Mouse (Mus musculus): Measurements from ENCODE around the gene Runx2. TPM values are rescaled to one million over a fixed set of nuclear protein-coding genes. Genes with fewer than 3 reads are reported as not detected.
A peak's percentile ranks its signal among the peaks of the same experiment; 100 is the strongest.

Gene Runx2
- total and polyA plus RNA-seq, 3 experiments: not detected

DNA sequence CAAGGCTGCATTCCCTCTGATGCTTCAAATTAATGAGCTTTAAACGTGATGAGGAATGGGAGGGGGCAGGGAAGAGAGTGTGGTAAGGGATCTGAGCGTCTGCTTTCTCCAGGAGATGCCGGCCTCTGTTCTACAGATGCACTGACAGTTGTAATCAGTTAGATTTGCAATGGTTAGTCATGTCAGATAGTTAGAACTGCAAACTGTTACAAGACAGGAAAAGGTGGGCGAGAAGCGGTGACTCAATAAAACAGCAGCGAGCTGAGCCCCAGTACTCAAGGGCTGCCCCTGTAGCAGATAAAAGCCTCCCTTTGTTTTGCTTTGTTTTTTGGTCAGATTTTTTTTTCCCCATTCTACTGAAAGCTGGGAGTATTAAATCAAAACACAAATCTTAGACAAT lies 96.6 kb downstream of the Runx2 start:
- Histone ChIP-seq H3K4me1 (ENCODE audit: control insufficient read depth in 1 of 2, insufficient read depth in 2 of 2, low read length in 2 of 2) (peaks cover 3 to 15% of the 10 kb centered on the region in 2 experiments), H3K27ac (ENCODE audit: control insufficient read depth, low read depth, low read length) (peak overlapping the region; percentile 65), H3K9me3 (replicated peaks; ENCODE audit: insufficient read depth, low read length) (no peaks in the 10 kb centered on the region), H3K4me3 (ENCODE audit: control insufficient read depth in 1 of 2, insufficient read depth in 1 of 2, low read depth in 2 of 2, low read length in 2 of 2) (no peak overlapping the region), H3K9ac (ENCODE audit: control insufficient read depth, low read depth, low read length, poor library complexity, severe bottlenecking) (no peak overlapping the region), H3K27me3 (ENCODE audit: control insufficient read depth in 1 of 2, insufficient read depth in 2 of 2, low read length in 2 of 2) (no peaks in the 10 kb centered on the region), H3K36me3 (ENCODE audit: control insufficient read depth in 1 of 2, insufficient read depth in 2 of 2, low read length in 2 of 2) (peaks cover 0 to 24% of the 10 kb centered on the region in 2 experiments; a peak in 2 of 4 replicates), H3K79me2 (ENCODE audit: control insufficient read depth, insufficient read depth, low read length, poor library complexity) (no peaks in the 10 kb centered on the region)
- DNase-seq (ENCODE audit: low read depth, low spot score): peak; percentile 68
- no peak for TF ChIP-seq TCF12 (IDR thresholded peaks at IDR 0.05; ENCODE audit: low read depth, low read length)
- TF ChIP-seq RCOR1 (IDR thresholded peaks at IDR 0.05; ENCODE audit: low read depth, low read length): peak; percentile 87
- TF ChIP-seq GATA1 (IDR thresholded peaks at IDR 0.05; ENCODE audit: low read depth, low read length): peak; percentile 40; the same call in 1 of the 2 replicates
- no peak for TF ChIP-seq TBP (IDR thresholded peaks at IDR 0.05; ENCODE audit: low read depth, low read length)
- peak; percentile 86 to 92 for TF ChIP-seq EP300 (IDR thresholded peaks at IDR 0.05; ENCODE audit: low read depth in 1 of 2, low read length in 2 of 2)
- no peak for TF ChIP-seq MXI1 (IDR thresholded peaks at IDR 0.05; ENCODE audit: low read depth, low read length)
- TF ChIP-seq MYB (IDR thresholded peaks at IDR 0.05; ENCODE audit: low read depth, low read length): peak; percentile 93
- 0 out of 2 replicates have a peak, but pooled peaks have one; percentile 20 for TF ChIP-seq ZNF384 (IDR thresholded peaks at IDR 0.05; ENCODE audit: low read depth, low read length)
- no peak for TF ChIP-seq POLR2AphosphoS5 (IDR thresholded peaks at IDR 0.05; ENCODE audit: borderline replicate concordance, low read depth, low read length)
- TF ChIP-seq BHLHE40 (IDR thresholded peaks at IDR 0.05; ENCODE audit: borderline replicate concordance, low read depth, low read length): 0 out of 2 replicates have a peak, but pooled peaks have one; percentile 6
- no peak for TF ChIP-seq ETS1 (IDR thresholded peaks at IDR 0.05; ENCODE audit: low read depth, low read length)
- 0 out of 2 replicates have a peak, but pooled peaks have one; percentile 25 for TF ChIP-seq JUND (IDR thresholded peaks at IDR 0.05; ENCODE audit: low read depth, low read length)
- TF ChIP-seq MYC (IDR thresholded peaks at IDR 0.05; ENCODE audit: low read depth, low read length): no peak

DNA sequence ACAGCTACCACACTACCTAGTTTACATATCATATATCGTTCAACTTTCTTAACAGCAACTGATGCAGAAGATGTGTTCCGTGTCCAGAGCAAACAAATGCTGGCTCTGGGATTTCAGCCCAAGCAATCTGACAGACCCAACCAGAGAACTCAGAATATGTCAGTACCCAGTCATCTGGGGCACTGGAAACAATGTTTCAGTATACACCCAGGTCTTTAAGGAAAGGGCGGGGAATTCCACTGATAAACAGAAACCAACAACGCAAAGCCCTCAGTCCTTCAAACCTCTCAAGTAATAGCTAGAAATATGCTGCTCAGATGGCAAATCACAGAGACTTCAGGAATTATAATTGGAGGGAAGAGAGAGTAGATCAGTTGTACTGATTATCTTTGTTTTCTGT lies 100.5 kb downstream of the Runx2 start:
- peaks cover 0 to 12% of the 10 kb centered on the region in 2 experiments; a peak in 3 of 4 replicates for H3K4me1 ChIP-seq (ENCODE audit: control insufficient read depth in 1 of 2, insufficient read depth in 2 of 2, low read length in 2 of 2)
- H3K79me2 ChIP-seq (ENCODE audit: control insufficient read depth, insufficient read depth, low read length, poor library complexity): no peaks in the 10 kb centered on the region
- DNase-seq (ENCODE audit: low read depth, low spot score): no peak
- H3K36me3 ChIP-seq (ENCODE audit: control insufficient read depth in 1 of 2, insufficient read depth in 2 of 2, low read length in 2 of 2): peaks cover 0 to 18% of the 10 kb centered on the region in 2 experiments; a peak in 2 of 4 replicates
- H3K4me3 ChIP-seq (ENCODE audit: control insufficient read depth in 1 of 2, insufficient read depth in 1 of 2, low read depth in 2 of 2, low read length in 2 of 2): no peak overlapping the region
- H3K9me3 ChIP-seq (replicated peaks; ENCODE audit: insufficient read depth, low read length): no peaks in the 10 kb centered on the region
- TF ChIP-seq MAZ (IDR thresholded peaks at IDR 0.05; ENCODE audit: low read depth, low read length): no peak
- TF ChIP-seq CHD1 (IDR thresholded peaks at IDR 0.05; ENCODE audit: low read depth, low read length): no peak
- TF ChIP-seq ZNF384 (IDR thresholded peaks at IDR 0.05; ENCODE audit: low read depth, low read length): no peak
- TF ChIP-seq KAT2A (conservative IDR thresholded peaks at IDR 0.05; ENCODE audit: low read depth, low read length): no peak
- no peak for TF ChIP-seq HCFC1 (IDR thresholded peaks at IDR 0.05; ENCODE audit: low read depth, low read length)
- no peak for TF ChIP-seq ETS1 (IDR thresholded peaks at IDR 0.05; ENCODE audit: low read depth, low read length)
- no peak for TF ChIP-seq POLR2AphosphoS5 (IDR thresholded peaks at IDR 0.05; ENCODE audit: borderline replicate concordance, low read depth, low read length)
- no peak for TF ChIP-seq USF1 (IDR thresholded peaks at IDR 0.05; ENCODE audit: low read depth, low read length)
- TF ChIP-seq NRF1 (IDR thresholded peaks at IDR 0.05; ENCODE audit: insufficient read depth, low read depth, low read length, poor library complexity, severe bottlenecking): no peak
- no peak for TF ChIP-seq MEF2A (IDR thresholded peaks at IDR 0.05; ENCODE audit: extremely low read depth, insufficient replicate concordance, low read depth, low read length, poor library complexity, severe bottlenecking)
- TF ChIP-seq TCF12 (IDR thresholded peaks at IDR 0.05; ENCODE audit: low read depth, low read length): no peak
- no peak for TF ChIP-seq E2F4 (IDR thresholded peaks at IDR 0.05; ENCODE audit: borderline replicate concordance, low read depth, low read length)
- TF ChIP-seq NELFE (IDR thresholded peaks at IDR 0.05; ENCODE audit: low read depth, low read length): no peak
- no peak for TF ChIP-seq MYC (IDR thresholded peaks at IDR 0.05; ENCODE audit: low read depth, low read length)
- TF ChIP-seq MAX (IDR thresholded peaks at IDR 0.05; ENCODE audit: low read length): no peak
- no peaks in the 10 kb centered on the region for H3K27me3 ChIP-seq (ENCODE audit: control insufficient read depth in 1 of 2, insufficient read depth in 2 of 2, low read length in 2 of 2)
- no peak overlapping the region for H3K27ac ChIP-seq (ENCODE audit: control insufficient read depth, low read depth, low read length)
- H3K9ac ChIP-seq (ENCODE audit: control insufficient read depth, low read depth, low read length, poor library complexity, severe bottlenecking): no peak overlapping the region
